Mouse (Mus musculus) neural tube, embryonic 13.5 days (tissue): ENCODE results near the gene AI837181. TPM values are rescaled to one million over a fixed set of nuclear protein-coding genes. Genes with fewer than 3 reads are reported as not detected.
A peak's percentile ranks its signal among the peaks of the same experiment; 100 is the strongest.

ENCODE experiments used
- ATAC-seq: fragments of 200-750 bp; cut with Nextera tagmentation; 2 replicates; pipeline ENCODE4 v1.8.0; 2017; ENCODE audit warnings: low read depth, mild to moderate bottlenecking, moderate TSS enrichment, moderate library complexity
- H3K27ac ChIP-seq: fragments of 300-500 bp; sonication (generic); replicated peaks from 2 replicates; pipeline ENCODE4 v1.5.1; 2015; ENCODE audit warnings: moderate library complexity, mild to moderate bottlenecking, inconsistent platforms
- H3K27me3 ChIP-seq: fragments of 300-500 bp; sonication (generic); 2 replicates; pipeline ENCODE4 v1.6.1; 2015; ENCODE audit warnings: mild to moderate bottlenecking, inconsistent platforms
- H3K36me3 ChIP-seq: fragments of 300-500 bp; sonication (generic); 2 replicates; pipeline ENCODE4 v1.6.1; 2015; ENCODE audit warnings: mild to moderate bottlenecking, inconsistent platforms
- H3K4me1 ChIP-seq: fragments of 300-500 bp; sonication (generic); replicated peaks from 2 replicates; pipeline ENCODE4 v1.6.1; 2015; ENCODE audit warnings: inconsistent platforms
- H3K4me2 ChIP-seq: fragments of 300-500 bp; sonication (generic); 2 replicates; pipeline ENCODE4 v1.6.1; 2015; ENCODE audit warnings: inconsistent platforms, mild to moderate bottlenecking, moderate library complexity
- H3K4me3 ChIP-seq: fragments of 300-500 bp; sonication (generic); 2 replicates; pipeline ENCODE4 v1.5.1; 2015; ENCODE audit warnings: mild to moderate bottlenecking, inconsistent platforms
- H3K9ac ChIP-seq: fragments of 300-500 bp; sonication (generic); 2 replicates; pipeline ENCODE4 v1.6.1; 2015; ENCODE audit warnings: moderate library complexity, mild to moderate bottlenecking, inconsistent platforms
- H3K9me3 ChIP-seq: fragments of 300-500 bp; sonication (generic); 2 replicates; pipeline ENCODE4 v1.6.1; 2016; ENCODE audit warnings: inconsistent platforms
- WGBS: fragments of 180-500 bp; shearing (Covaris S2); methylation state at CpG from one replicate; pipeline ENCODE4 v1.1.7; 2015; 5-methylcytosine and 5-hydroxymethylcytosine counted together
- polyA plus RNA-seq: library from polyadenylated mRNA; unstranded; fragments of >200 nt; fragmentation: Nextera tagmentation; extraction: Ambion mirVana; gene quantifications from 2 replicates; pipeline ENCODE4 v1.2.1, GENCODE M21; 2015

AI837181 gene
- polyA plus RNA-seq, 1 experiment from 2014 or later = 75.5 TPM

GRCm38 (mm10) chr19:5455568-5455967 lies 30.6 kb downstream of the AI837181 start:
- Histone ChIP-seq H3K9ac (peak overlapping the region; percentile 92), H3K4me1 (peaks cover 46% of the 10 kb centered on the region), H3K36me3 (peaks cover 10% of the 10 kb centered on the region), H3K27me3 (peaks cover 26% of the 10 kb centered on the region), H3K27ac (0 out of 2 replicates have a peak overlapping the region, but pooled peaks have one; percentile 23), H3K4me2 (peak overlapping the region; percentile 98), H3K9me3 (no peaks in the 10 kb centered on the region), H3K4me3 (peak overlapping the region; percentile 76)
- WGBS = 63% methylated on average over 8 of the region's 8 CpGs
- ATAC-seq = no peak

- no peak for ATAC-seq
- H3K36me3 ChIP-seq = peaks cover 10% of the 10 kb centered on the region
- peaks cover 18% of the 10 kb centered on the region for H3K27me3 ChIP-seq
- 3% methylated on average over 26 of the region's 26 CpGs for WGBS
- peak overlapping the region; percentile 97 for H3K27ac ChIP-seq
- H3K4me3 ChIP-seq = peak overlapping the region; percentile 76
- peak overlapping the region; percentile 98 for H3K4me2 ChIP-seq
- H3K9ac ChIP-seq = peak overlapping the region; percentile 92
- H3K4me1 ChIP-seq = peaks cover 53% of the 10 kb centered on the region
- H3K9me3 ChIP-seq = no peaks in the 10 kb centered on the region
Observed at GRCm38 (mm10) chr19:5456241-5456921, 31.4 kb downstream of the AI837181 start.

- H3K4me1 ChIP-seq = peaks cover 59% of the 10 kb centered on the region
- under 1% methylated on average over 63 of the region's 70 CpGs for WGBS
- peak overlapping the region; percentile 92 for H3K9ac ChIP-seq
- peaks cover 13% of the 10 kb centered on the region; the same call in 1 of the 2 replicates for H3K27me3 ChIP-seq
- H3K9me3 ChIP-seq = no peaks in the 10 kb centered on the region
- peak; percentile 90 for ATAC-seq
- H3K36me3 ChIP-seq = peaks cover 10% of the 10 kb centered on the region
- H3K4me2 ChIP-seq = peak overlapping the region; percentile 98
- H3K4me3 ChIP-seq = peak overlapping the region; percentile 76
- peak overlapping the region; percentile 97 for H3K27ac ChIP-seq
Observed at GRCm38 (mm10) chr19:5456922-5457745, 32.2 kb downstream of the AI837181 start.

GRCm38 (mm10) chr19:5457746-5458442 lies 33.0 kb downstream of the AI837181 start, which contains the start of gene Ccdc85b:
TSS of gene Ccdc85b (minus strand) at chr19:5457894.
- ATAC-seq = no peak; the same call in 1 of the 2 replicates
- peak within 1 kb of the TSS; percentile 76 for H3K4me3 ChIP-seq
- H3K27me3 ChIP-seq = peaks cover 13% of the 10 kb centered on the region; the same call in 1 of the 2 replicates
- peak within 1 kb of the TSS; percentile 98 for H3K4me2 ChIP-seq
- peaks cover 18% of the 10 kb centered on the region for H3K36me3 ChIP-seq
- H3K4me1 ChIP-seq = peaks cover 59% of the 10 kb centered on the region
- H3K9me3 ChIP-seq = no peaks in the 10 kb centered on the region
- WGBS = 21% methylated on average over 14 of the region's 14 CpGs
- peak within 1 kb of the TSS; percentile 97 for H3K27ac ChIP-seq
- peak within 1 kb of the TSS; percentile 92 for H3K9ac ChIP-seq

- Histone ChIP-seq H3K36me3 (peaks cover 23% of the 10 kb centered on the region), H3K27me3 (peaks cover 13% of the 10 kb centered on the region; the same call in 1 of the 2 replicates), H3K4me1 (peaks cover 60% of the 10 kb centered on the region), H3K9ac (no peak overlapping the region), H3K4me2 (no peak overlapping the region), H3K9me3 (no peaks in the 10 kb centered on the region), H3K4me3 (no peak overlapping the region), H3K27ac (no peak overlapping the region)
- ATAC-seq = no peak
- WGBS = 76% methylated on average over 7 of the region's 7 CpGs
Observed at GRCm38 (mm10) chr19:5459019-5459418, 34.1 kb downstream of the AI837181 start.

GRCm38 (mm10) chr19:5459896-5460295 lies 35.0 kb downstream of the AI837181 start:
- Histone ChIP-seq H3K4me2 (peak overlapping the region; percentile 99), H3K27ac (peak overlapping the region; percentile 70), H3K4me1 (peaks cover 60% of the 10 kb centered on the region), H3K9me3 (no peaks in the 10 kb centered on the region), H3K36me3 (peaks cover 21% of the 10 kb centered on the region), H3K9ac (peak overlapping the region; percentile 78), H3K4me3 (peak overlapping the region; percentile 80), H3K27me3 (peaks cover 13% of the 10 kb centered on the region; the same call in 1 of the 2 replicates)
- WGBS = 21% methylated on average over 3 of the region's 3 CpGs
- ATAC-seq = no peak

- under 1% methylated on average over 32 of the region's 32 CpGs for WGBS
- H3K4me2 ChIP-seq = peak within 1 kb of the TSS; percentile 99
- H3K36me3 ChIP-seq = peaks cover 27% of the 10 kb centered on the region
- peak; percentile 47 for ATAC-seq
- peaks cover 59% of the 10 kb centered on the region for H3K4me1 ChIP-seq
- peaks cover 13% of the 10 kb centered on the region; the same call in 1 of the 2 replicates for H3K27me3 ChIP-seq
- peak within 1 kb of the TSS; percentile 80 for H3K4me3 ChIP-seq
- H3K27ac ChIP-seq = peak within 1 kb of the TSS; percentile 70
- H3K9me3 ChIP-seq = no peaks in the 10 kb centered on the region
- H3K9ac ChIP-seq = peak within 1 kb of the TSS; percentile 78
Observed at GRCm38 (mm10) chr19:5460465-5460911, 35.5 kb downstream of the AI837181 start, which contains the start of gene Fibp. TSS of gene Fibp (plus strand) at chr19:5460615.

- H3K27me3 ChIP-seq = peaks cover 13% of the 10 kb centered on the region; the same call in 1 of the 2 replicates
- H3K36me3 ChIP-seq = peaks cover 36% of the 10 kb centered on the region
- no peak overlapping the region for H3K27ac ChIP-seq
- H3K9me3 ChIP-seq = no peaks in the 10 kb centered on the region
- no peak for ATAC-seq
- peak overlapping the region; percentile 78 for H3K9ac ChIP-seq
- H3K4me2 ChIP-seq = peak overlapping the region; percentile 99
- peaks cover 49% of the 10 kb centered on the region for H3K4me1 ChIP-seq
- WGBS = 87% methylated on average over 6 of the region's 6 CpGs
- H3K4me3 ChIP-seq = peak overlapping the region; percentile 80
Observed at GRCm38 (mm10) chr19:5461411-5461810, 36.5 kb downstream of the AI837181 start.

GRCm38 (mm10) chr19:5463212-5463611 lies 38.3 kb downstream of the AI837181 start:
- H3K4me1 ChIP-seq = peaks cover 39% of the 10 kb centered on the region
- ATAC-seq = no peak
- H3K36me3 ChIP-seq = peaks cover 54% of the 10 kb centered on the region
- no peak overlapping the region for H3K4me2 ChIP-seq
- WGBS = 91% methylated on average over 9 of the region's 9 CpGs
- peaks cover 13% of the 10 kb centered on the region; the same call in 1 of the 2 replicates for H3K27me3 ChIP-seq
- no peak overlapping the region for H3K4me3 ChIP-seq
- no peaks in the 10 kb centered on the region for H3K9me3 ChIP-seq
- no peak overlapping the region for H3K9ac ChIP-seq
- no peak overlapping the region for H3K27ac ChIP-seq

- WGBS = 45% methylated on average over 15 of the region's 15 CpGs
- H3K27me3 ChIP-seq = peaks cover 6% of the 10 kb centered on the region; the same call in 1 of the 2 replicates
- peak overlapping the region; percentile 68 for H3K9ac ChIP-seq
- ATAC-seq = peak; percentile 62
- peaks cover 54% of the 10 kb centered on the region for H3K36me3 ChIP-seq
- H3K27ac ChIP-seq = peak overlapping the region; percentile 74
- H3K4me1 ChIP-seq = peaks cover 36% of the 10 kb centered on the region
- peak overlapping the region; percentile 36 for H3K4me3 ChIP-seq
- peak overlapping the region; percentile 61 for H3K4me2 ChIP-seq
- H3K9me3 ChIP-seq = no peaks in the 10 kb centered on the region
Observed at GRCm38 (mm10) chr19:5463791-5464562, 39.0 kb downstream of the AI837181 start.

GRCm38 (mm10) chr19:5465037-5465436 lies 40.1 kb downstream of the AI837181 start:
- no peak for ATAC-seq
- no peaks in the 10 kb centered on the region for H3K27me3 ChIP-seq
- H3K27ac ChIP-seq = no peak overlapping the region
- no peak overlapping the region for H3K9ac ChIP-seq
- peaks cover 32% of the 10 kb centered on the region for H3K4me1 ChIP-seq
- no peaks in the 10 kb centered on the region for H3K9me3 ChIP-seq
- H3K4me2 ChIP-seq = no peak overlapping the region
- WGBS = 96% methylated on average over 8 of the region's 8 CpGs
- H3K36me3 ChIP-seq = peaks cover 54% of the 10 kb centered on the region
- no peak overlapping the region for H3K4me3 ChIP-seq
